8 mouse cellular contexts compared by ENCODE assay signal in genomic region chr7:44867010-44867702, GRCm38 (mm10). TPM values are rescaled to one million over a fixed set of nuclear protein-coding genes. Genes with fewer than 3 reads are reported as not detected.
A peak's percentile ranks its signal among the peaks of the same experiment; 100 is the strongest.
DNase-seq lines count a peak whose midpoint lies in the region; ATAC-seq and TF ChIP-seq lines count a peak whose summit lies in the region.

No protein-coding gene starts in this region.

- peaks cover 27% of the 10 kb centered on the region for H3K4me1 ChIP-seq in lung, embryonic 14.5 days (ENCODE audit: insufficient read depth)
- peaks cover 26% of the 10 kb centered on the region for H3K4me1 ChIP-seq in lung, adult 2 months (ENCODE audit: control insufficient read depth, insufficient read depth, low read length)
- peaks cover 46% of the 10 kb centered on the region for H3K4me1 ChIP-seq in limb, embryonic 12.5 days (replicated peaks)
- H3K4me1 ChIP-seq in stomach, embryonic 15.5 days: peaks cover 47% of the 10 kb centered on the region

- WGBS in lung, embryonic 14.5 days: 42% methylated on average over 16 of the region's 19 CpGs
- WGBS in lung, adult 2 months: 50% methylated on average over 19 of the region's 19 CpGs
- WGBS in limb, embryonic 12.5 days: 70% methylated on average over 17 of the region's 19 CpGs
- WGBS in stomach, embryonic 15.5 days: 52% methylated on average over 19 of the region's 19 CpGs

- H3K27ac ChIP-seq in lung, embryonic 14.5 days (ENCODE audit: low read depth): peak overlapping the region; percentile 78; the same call in 1 of the 2 replicates
- H3K27ac ChIP-seq in limb, embryonic 12.5 days: 0 out of 2 replicates have a peak overlapping the region, but pooled peaks have one; percentile 62
- peak overlapping the region; percentile 80 for H3K27ac ChIP-seq in stomach, embryonic 15.5 days

- no peak for TF ChIP-seq POLR2A in lung, adult 2 months (IDR thresholded peaks at IDR 0.05; ENCODE audit: borderline replicate concordance, extremely low read depth, low read depth, low read length)

- no peak for TF ChIP-seq CTCF in lung, embryonic 14.5 days (IDR thresholded peaks at IDR 0.05; ENCODE audit: low read depth)
- TF ChIP-seq CTCF in lung, adult 2 months (IDR thresholded peaks at IDR 0.05; ENCODE audit: insufficient read depth, low read length): no peak

- H3K27me3 ChIP-seq in lung, embryonic 14.5 days (ENCODE audit: insufficient read depth, low read length): no peaks in the 10 kb centered on the region
- no peaks in the 10 kb centered on the region for H3K27me3 ChIP-seq in limb, embryonic 12.5 days
- no peaks in the 10 kb centered on the region for H3K27me3 ChIP-seq in stomach, embryonic 15.5 days (replicated peaks)

- peak overlapping the region; percentile 99 for H3K9ac ChIP-seq in lung, embryonic 14.5 days
- peak overlapping the region; percentile 44 for H3K9ac ChIP-seq in limb, embryonic 12.5 days (replicated peaks)
- H3K9ac ChIP-seq in stomach, embryonic 15.5 days: no peak overlapping the region; the same call in 1 of the 2 replicates

- peak; percentile 55 to 79 for DNase-seq in adrenal gland, adult (ENCODE audit: inconsistent age in 2 of 2, low spot score in 1 of 2)
- no peak for DNase-seq in adrenal gland, postnatal 25 days
- DNase-seq in lung, embryonic 14.5 days: no peak
- DNase-seq in lung, adult 2 months: no peak
- DNase-seq in spleen, postnatal 36 days (ENCODE audit: low spot score in 2 of 2): no peak

- H3K36me3 ChIP-seq in lung, embryonic 14.5 days (ENCODE audit: insufficient read depth): peaks cover 44% of the 10 kb centered on the region
- H3K36me3 ChIP-seq in limb, embryonic 12.5 days: peaks cover 54% of the 10 kb centered on the region
- H3K36me3 ChIP-seq in stomach, embryonic 15.5 days: peaks cover 29% of the 10 kb centered on the region

- H3K4me2 ChIP-seq in lung, embryonic 14.5 days: peak overlapping the region; percentile 68
- H3K4me2 ChIP-seq in limb, embryonic 12.5 days: peak overlapping the region; percentile 92
- H3K4me2 ChIP-seq in stomach, embryonic 15.5 days: peak overlapping the region; percentile 81

- peak overlapping the region; percentile 99 for H3K4me3 ChIP-seq in lung, embryonic 14.5 days (ENCODE audit: low read depth, low read length)
- H3K4me3 ChIP-seq in lung, adult 2 months (replicated peaks; ENCODE audit: extremely low read depth, low read depth, low read length): no peak overlapping the region
- H3K4me3 ChIP-seq in limb, embryonic 12.5 days (replicated peaks): peak overlapping the region; percentile 94
- H3K4me3 ChIP-seq in stomach, embryonic 15.5 days (replicated peaks): peak overlapping the region; percentile 97

- ATAC-seq in lung, embryonic 14.5 days (ENCODE audit: insufficient read depth): no peak
- ATAC-seq in limb, embryonic 12.5 days (ENCODE audit: insufficient number of reproducible peaks, insufficient read depth, low FRiP score, low TSS enrichment, low read depth): no peak
- no peak for ATAC-seq in stomach, embryonic 15.5 days (ENCODE audit: insufficient read depth, low FRiP score, low read depth)
- ATAC-seq in granulocyte monocyte progenitor cell, adult 5-6 weeks (replicated peaks; ENCODE audit: poor library complexity, severe bottlenecking): no peak

- H3K9me3 ChIP-seq in lung, embryonic 14.5 days (ENCODE audit: low read depth, low read length): no peaks in the 10 kb centered on the region
- no peaks in the 10 kb centered on the region for H3K9me3 ChIP-seq in limb, embryonic 12.5 days
- no peaks in the 10 kb centered on the region for H3K9me3 ChIP-seq in stomach, embryonic 15.5 days

RNA-seq across cellular contexts. Expression of gene Ptov1, which starts 2.4 kb away (rescaled TPM):
- total RNA-seq in adrenal gland, postnatal 25 days (2021): 309 and 326 TPM in 2 replicates
- polyA plus RNA-seq in lung, embryonic 14.5 days (2014; fragmentation: Nextera tagmentation; extraction: Ambion mirVana): 386 and 443 TPM in 2 replicates
- 274 and 280 TPM in 2 replicates for polyA plus RNA-seq in lung, adult 2 months (2012; rRNA removed)
- polyA plus RNA-seq in limb, embryonic 12.5 days (2016; fragmentation: Nextera tagmentation; extraction: Ambion mirVana): 615 and 666 TPM in 2 replicates
- polyA plus RNA-seq in stomach, embryonic 15.5 days (2015; fragmentation: Nextera tagmentation; extraction: Ambion mirVana): 291 and 320 TPM in 2 replicates
- 67.0 and 95.4 TPM in 2 replicates for total RNA-seq in granulocyte monocyte progenitor cell, adult 5-6 weeks (2014; fragmentation: Nextera tagmentation)
- 24.4 and 32.1 TPM in 2 replicates for total RNA-seq in granulocyte monocyte progenitor cell, adult 5-6 weeks (2017)

RNA-seq across cellular contexts. Expression of gene Pnkp, which starts 10.2 kb away (rescaled TPM):
- total RNA-seq in adrenal gland, postnatal 25 days (2021): 53.2 and 55.8 TPM in 2 replicates
- polyA plus RNA-seq in lung, embryonic 14.5 days (2014; fragmentation: Nextera tagmentation; extraction: Ambion mirVana): 30.3 and 30.7 TPM in 2 replicates
- 57.2 and 62.0 TPM in 2 replicates for polyA plus RNA-seq in lung, adult 2 months (2012; rRNA removed)
- 35.5 and 37.3 TPM in 2 replicates for polyA plus RNA-seq in limb, embryonic 12.5 days (2016; fragmentation: Nextera tagmentation; extraction: Ambion mirVana)
- polyA plus RNA-seq in stomach, embryonic 15.5 days (2015; fragmentation: Nextera tagmentation; extraction: Ambion mirVana): 25.5 and 32.7 TPM in 2 replicates
- total RNA-seq in granulocyte monocyte progenitor cell, adult 5-6 weeks (2014; fragmentation: Nextera tagmentation): 61.3 and 65.7 TPM in 2 replicates
- total RNA-seq in granulocyte monocyte progenitor cell, adult 5-6 weeks (2017): 51.0 and 79.6 TPM in 2 replicates

RNA-seq across cellular contexts. Expression of gene Tbc1d17, which starts 18.3 kb away (rescaled TPM):
- 62.1 and 88.5 TPM in 2 replicates for total RNA-seq in adrenal gland, postnatal 25 days (2021)
- polyA plus RNA-seq in lung, embryonic 14.5 days (2014; fragmentation: Nextera tagmentation; extraction: Ambion mirVana): 60.1 and 73.7 TPM in 2 replicates
- 95.7 and 114 TPM in 2 replicates for polyA plus RNA-seq in lung, adult 2 months (2012; rRNA removed)
- 84.7 and 96.2 TPM in 2 replicates for polyA plus RNA-seq in limb, embryonic 12.5 days (2016; fragmentation: Nextera tagmentation; extraction: Ambion mirVana)
- 64.5 and 72.0 TPM in 2 replicates for polyA plus RNA-seq in stomach, embryonic 15.5 days (2015; fragmentation: Nextera tagmentation; extraction: Ambion mirVana)
- 18.1 and 22.6 TPM in 2 replicates for total RNA-seq in granulocyte monocyte progenitor cell, adult 5-6 weeks (2014; fragmentation: Nextera tagmentation)
- total RNA-seq in granulocyte monocyte progenitor cell, adult 5-6 weeks (2017): 15.5 and 19.3 TPM in 2 replicates

RNA-seq across cellular contexts. Expression of gene Akt1s1, which starts 18.4 kb away (rescaled TPM):
- 116 and 138 TPM in 2 replicates for total RNA-seq in adrenal gland, postnatal 25 days (2021)
- 61.9 and 76.9 TPM in 2 replicates for polyA plus RNA-seq in lung, embryonic 14.5 days (2014; fragmentation: Nextera tagmentation; extraction: Ambion mirVana)
- 96.6 and 130 TPM in 2 replicates for polyA plus RNA-seq in lung, adult 2 months (2012; rRNA removed)
- polyA plus RNA-seq in limb, embryonic 12.5 days (2016; fragmentation: Nextera tagmentation; extraction: Ambion mirVana): 106 and 110 TPM in 2 replicates
- polyA plus RNA-seq in stomach, embryonic 15.5 days (2015; fragmentation: Nextera tagmentation; extraction: Ambion mirVana): 110 and 112 TPM in 2 replicates
- total RNA-seq in granulocyte monocyte progenitor cell, adult 5-6 weeks (2014; fragmentation: Nextera tagmentation): 18.2 and 25.0 TPM in 2 replicates
- 22.8 and 26.5 TPM in 2 replicates for total RNA-seq in granulocyte monocyte progenitor cell, adult 5-6 weeks (2017)

RNA-seq across cellular contexts. Expression of gene Med25, which starts 25.4 kb away (rescaled TPM):
- total RNA-seq in adrenal gland, postnatal 25 days (2021): 93.7 and 103 TPM in 2 replicates
- 77.9 and 79.5 TPM in 2 replicates for polyA plus RNA-seq in lung, embryonic 14.5 days (2014; fragmentation: Nextera tagmentation; extraction: Ambion mirVana)
- polyA plus RNA-seq in lung, adult 2 months (2012; rRNA removed): 133 and 233 TPM in 2 replicates
- 116 and 127 TPM in 2 replicates for polyA plus RNA-seq in limb, embryonic 12.5 days (2016; fragmentation: Nextera tagmentation; extraction: Ambion mirVana)
- polyA plus RNA-seq in stomach, embryonic 15.5 days (2015; fragmentation: Nextera tagmentation; extraction: Ambion mirVana): 88.7 and 91.0 TPM in 2 replicates
- 26.7 and 51.2 TPM in 2 replicates for total RNA-seq in granulocyte monocyte progenitor cell, adult 5-6 weeks (2014; fragmentation: Nextera tagmentation)
- 9.2 and 15.6 TPM in 2 replicates for total RNA-seq in granulocyte monocyte progenitor cell, adult 5-6 weeks (2017)

Comparison
In these comparisons a context has a peak if more than half of its experiments do, and no peak if none do; other contexts are left out.
1. DNase-seq: peak in adrenal gland, adult (2 of 2); none in adrenal gland, postnatal 25 days (single experiment), lung, embryonic 14.5 days (single experiment), lung, adult 2 months (single experiment) and spleen, postnatal 36 days (0 of 2).
2. Peak in every context shown above with its lines, with median percentiles within 50 percentile points of each other: H3K27ac ChIP-seq and H3K4me2 ChIP-seq.